Mouse (Mus musculus) CH12.LX (cell line): ENCODE data around the gene Dnajc28.

Experiments
- CHD2 ChIP-seq: IDR thresholded peaks from 2 replicates; pipeline ENCODE4 v1.6.1; 2011; ENCODE audit warnings: low read length, improper control_type of control experiment
- CTCF ChIP-seq, 2 experiments: IDR thresholded peaks in 1 of 2; conservative IDR thresholded peaks in 1 of 2; 2 replicates each; pipeline ENCODE4 v1.5.1; 2011 to 2012; ENCODE audit warnings: low read depth in 2 of 2, low read length in 2 of 2, improper control_type of control experiment in 1 of 2, inconsistent platforms in 1 of 2, mild to moderate bottlenecking in 1 of 2, moderate library complexity in 1 of 2
- E2F4 ChIP-seq: IDR thresholded peaks from 2 replicates; pipeline ENCODE4 v1.6.1; 2011; ENCODE audit warnings: low read depth, low read length, improper control_type of control experiment; ENCODE audit not compliant: insufficient replicate concordance
- EP300 ChIP-seq: IDR thresholded peaks from 2 replicates; pipeline ENCODE4 v1.6.1; 2011; ENCODE audit warnings: low read length, improper control_type of control experiment
- MAFK ChIP-seq: IDR thresholded peaks from 2 replicates; pipeline ENCODE4 v1.6.1; 2011; ENCODE audit warnings: low read length, improper control_type of control experiment; ENCODE audit not compliant: insufficient replicate concordance
- MAX ChIP-seq: IDR thresholded peaks from 2 replicates; pipeline ENCODE4 v1.6.1; 2011; ENCODE audit warnings: low read length, improper control_type of control experiment
- POLR2A ChIP-seq: IDR thresholded peaks from 2 replicates; pipeline ENCODE4 v1.6.1; 2011; ENCODE audit warnings: low read depth, mild to moderate bottlenecking, improper control_type of control experiment, low read length
- RCOR1 ChIP-seq: conservative IDR thresholded peaks from 2 replicates; pipeline ENCODE4 v1.6.1; 2012; ENCODE audit warnings: low read depth, mild to moderate bottlenecking, inconsistent platforms, low read length, improper control_type of control experiment
- TBP ChIP-seq: conservative IDR thresholded peaks from 2 replicates; pipeline ENCODE4 v1.6.1; 2011; ENCODE audit warnings: low read depth, low read length, improper control_type of control experiment
- ZC3H11A ChIP-seq: IDR thresholded peaks from 2 replicates; pipeline ENCODE4 v1.6.1; 2012; ENCODE audit warnings: low read depth, mild to moderate bottlenecking, inconsistent platforms, low read length, improper control_type of control experiment
- ZNF384 ChIP-seq: IDR thresholded peaks from 2 replicates; pipeline ENCODE4 v1.6.1; 2012; ENCODE audit warnings: low read depth, low read length, improper control_type of control experiment, inconsistent platforms

DNA sequence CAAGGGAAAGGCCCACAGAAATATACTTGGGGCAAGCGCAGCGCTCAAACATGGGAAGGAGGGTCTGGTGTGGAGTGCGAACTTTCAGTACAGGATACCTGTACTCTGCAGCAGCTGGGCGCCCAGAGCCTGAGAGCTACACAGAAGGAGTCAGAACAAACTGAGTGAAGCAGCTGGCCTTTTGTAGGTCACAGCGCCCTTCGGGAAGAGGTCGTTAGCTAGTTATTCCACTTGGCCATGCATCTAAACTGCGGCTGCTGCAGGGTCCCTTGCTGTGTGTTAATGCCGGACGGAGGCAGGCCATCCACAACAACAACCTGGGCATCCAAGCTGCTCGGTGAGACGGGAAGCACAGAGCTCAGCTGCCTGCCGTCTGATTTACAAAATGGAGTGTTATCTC lies 43.7 kb downstream of the Dnajc28 start:
- TF ChIP-seq CTCF (conservative IDR thresholded peaks at IDR 0.05 in 1 of 2, IDR thresholded peaks at IDR 0.05 in 1 of 2; ENCODE audit: low read depth in 2 of 2, low read length in 2 of 2) (no peak), CHD2 (no peak), MAFK (no peak), POLR2A (no peak), RCOR1 (no peak), ZC3H11A (no peak), TBP (no peak), MAX (no peak), ZNF384 (no peak), E2F4 (no peak), EP300 (no peak)
